Mouse (Mus musculus) ovary, adult 2 months (tissue): ENCODE measurements around the gene Adam10. TPM values are rescaled to one million over a fixed set of nuclear protein-coding genes. Genes with fewer than 3 reads are reported as not detected.

Source experiments
- polyA plus RNA-seq: library from polyadenylated mRNA; depleted of rRNA; stranded (reverse); fragments of >200 nt; gene quantifications from 2 replicates; pipeline ENCODE4 v1.2.3, GENCODE M21; 2012; rRNA removed

Gene Adam10
- 17.3 and 58.3 TPM in 2 replicates for polyA plus RNA-seq

DNA sequence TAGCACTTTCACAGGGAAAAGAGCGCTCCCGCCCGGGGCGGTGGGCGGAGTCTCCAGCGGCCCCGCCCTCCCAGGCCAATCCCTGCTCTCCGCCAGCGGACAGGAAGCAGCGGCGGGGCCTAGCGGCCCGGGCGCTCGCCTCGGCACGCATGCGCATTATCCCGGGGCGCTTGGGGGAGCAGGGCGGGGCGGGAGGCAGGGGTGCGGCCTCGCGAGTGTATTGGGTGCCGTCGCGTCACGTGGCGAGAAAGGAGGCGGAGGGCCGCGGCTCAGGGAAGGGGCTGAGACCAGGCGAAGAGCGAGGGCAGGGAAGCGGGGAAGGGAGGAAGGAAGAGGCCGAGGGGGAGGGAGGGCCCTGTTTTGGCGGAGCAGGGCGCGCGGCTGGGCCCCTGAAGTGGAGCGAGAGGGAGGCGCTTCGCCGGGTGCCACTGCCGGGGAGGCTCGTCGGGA, at the start of gene Adam10:
TSS of gene Adam10 (plus strand) at position 316 of the 450 bp plus-strand sequence.

DNA sequence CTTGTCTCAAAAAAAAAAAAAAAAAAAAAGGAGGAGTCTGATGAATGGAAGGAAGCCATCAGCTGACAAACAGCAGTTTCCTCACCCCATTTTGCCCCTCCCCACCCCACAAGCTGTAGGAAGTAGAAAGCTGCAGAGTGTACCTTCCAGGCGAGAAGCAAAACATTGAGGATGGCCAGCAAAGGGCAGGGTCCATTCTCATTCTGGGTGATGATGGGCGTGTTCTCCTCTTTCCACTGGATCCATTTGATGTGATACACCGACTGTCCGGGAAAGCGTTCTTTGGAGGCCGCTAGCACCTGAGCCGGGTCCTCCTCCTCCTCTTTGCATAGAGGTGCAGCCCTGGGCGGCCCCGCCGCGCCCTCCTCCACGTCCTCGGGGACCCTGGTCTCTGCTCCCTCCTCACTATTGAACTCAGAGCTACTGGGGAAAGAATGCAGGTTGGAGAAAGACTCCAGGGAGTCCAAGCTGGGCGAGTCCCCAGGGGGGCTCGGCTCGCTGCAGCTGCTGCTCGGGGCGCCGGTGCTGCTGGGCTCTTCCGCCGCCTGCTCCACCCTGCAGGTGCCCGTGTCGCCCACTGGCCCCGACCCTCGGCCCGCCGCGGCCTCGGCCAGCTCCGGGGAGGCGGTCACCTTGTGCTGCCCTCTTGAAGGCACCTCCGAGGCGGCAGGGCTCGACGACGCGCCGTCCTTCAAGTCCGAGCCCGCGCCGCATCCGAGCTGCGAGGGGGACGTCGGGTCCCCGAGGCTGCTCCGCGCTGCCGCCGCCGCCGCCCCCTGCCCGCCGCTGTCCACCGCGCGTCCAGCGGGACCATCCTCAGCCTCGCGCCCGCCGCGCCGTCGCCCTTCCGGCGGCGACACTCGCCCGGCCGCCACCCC, 22.4 kb upstream of the Adam10 start, which contains the start of gene Gm10642:
TSS of gene Gm10642 (plus strand) at position 122 of the 878 bp plus-strand sequence.

DNA sequence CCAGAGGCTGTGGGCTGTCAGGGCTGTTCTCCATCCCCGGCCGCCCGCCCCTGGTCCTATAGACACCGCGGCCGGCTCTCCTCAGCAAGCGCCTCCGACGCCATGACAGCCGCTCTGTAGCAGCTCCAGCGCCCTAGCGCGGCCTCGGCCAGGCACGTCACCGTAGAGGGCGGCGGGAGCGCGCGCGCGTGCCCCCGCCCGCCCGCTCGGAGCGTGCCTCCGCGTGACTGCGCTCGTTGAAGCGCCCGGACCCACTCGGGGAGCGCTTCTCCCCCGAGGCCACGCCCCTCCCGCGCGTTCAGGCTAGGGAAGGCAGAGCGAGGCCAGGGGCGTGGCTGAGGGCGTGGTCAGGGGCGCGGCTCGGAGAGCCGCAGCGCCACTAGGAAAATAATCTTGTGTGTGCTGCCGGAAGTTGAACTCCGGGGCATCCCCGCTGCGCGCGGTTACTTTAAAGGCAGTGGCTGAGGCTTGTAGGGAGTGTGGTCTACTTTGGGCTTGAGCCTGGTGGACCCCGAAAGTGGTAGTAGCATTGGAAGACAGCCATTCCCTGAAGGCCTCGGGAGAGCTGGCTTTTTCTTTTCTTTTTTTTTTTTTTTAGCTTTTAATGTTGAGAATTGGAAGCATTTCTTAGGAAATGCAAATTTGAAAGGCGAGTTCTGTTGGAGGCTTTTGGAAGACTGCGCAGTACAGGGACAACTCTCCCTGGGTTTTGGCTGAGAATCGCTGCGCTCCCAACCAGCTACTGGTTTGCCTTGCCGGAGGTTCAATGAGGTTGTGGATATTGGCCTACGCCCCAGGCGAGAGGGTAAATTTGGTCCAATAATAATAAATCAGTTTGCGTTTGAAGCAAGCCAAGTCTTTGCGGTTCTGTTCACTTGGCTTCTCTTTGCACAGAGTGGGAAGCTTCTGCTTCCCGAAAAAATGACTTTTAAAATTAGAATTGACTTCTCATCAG, 21.5 kb upstream of the Adam10 start, which contains the start of gene Mindy2:
TSS of gene Mindy2 (minus strand) at position 162 of the 955 bp plus-strand sequence.

Other genes starting within 250 kb of the Adam10 start
- 47.3 and 77.7 TPM in 2 replicates for gene Rnf111, start 175.3 kb upstream of the Adam10 start, polyA plus RNA-seq
- 7.9 and 8.7 TPM in 2 replicates for gene Sltm, start 136.2 kb upstream of the Adam10 start, polyA plus RNA-seq
- 1.2 and 1.3 TPM in 2 replicates for gene Gm10642, start 22.7 kb upstream of the Adam10 start, polyA plus RNA-seq
- 14.6 and 22.4 TPM in 2 replicates for gene Mindy2, start 21.8 kb upstream of the Adam10 start, polyA plus RNA-seq